Mouse (Mus musculus) heart, embryonic 14.5 days (tissue): ENCODE measurements around the gene H6pd. TPM values are rescaled to one million over a fixed set of nuclear protein-coding genes. Genes with fewer than 3 reads are reported as not detected.

ENCODE experiments used
- ATAC-seq: fragments of 200-750 bp; cut with Nextera tagmentation; 2 replicates; pipeline ENCODE4 v1.8.0; 2017; ENCODE audit warnings: low read depth, moderate TSS enrichment; ENCODE audit not compliant: insufficient number of reproducible peaks, insufficient read depth, low FRiP score
- H3K27ac ChIP-seq, 2 experiments: fragments of 200-500 bp in 1 of 2; fragments of 300-500 bp in 1 of 2; sonication (generic) in 1 of 2; replicated peaks in 1 of 2; 2 replicates each; pipeline ENCODE4 v1.5.1; 2012 to 2014; ENCODE audit warnings: low read depth in 2 of 2, low read length in 2 of 2, control low read depth in 1 of 2, mild to moderate bottlenecking in 1 of 2, mixed read lengths in 1 of 2; ENCODE audit not compliant: control insufficient read depth in 1 of 2, insufficient read depth in 1 of 2
- H3K27me3 ChIP-seq: fragments of 300-500 bp; sonication (generic); 2 replicates; pipeline ENCODE4 v1.6.1; 2014; ENCODE audit warnings: mild to moderate bottlenecking, low read length, control low read depth; ENCODE audit not compliant: control insufficient read depth, insufficient read depth
- H3K36me3 ChIP-seq: fragments of 300-500 bp; sonication (generic); 2 replicates; pipeline ENCODE4 v1.6.1; 2014; ENCODE audit warnings: mild to moderate bottlenecking, control low read depth, low read length, mixed read lengths; ENCODE audit not compliant: control insufficient read depth, insufficient read depth
- H3K4me1 ChIP-seq, 2 experiments: fragments of 200-500 bp in 1 of 2; fragments of 300-500 bp in 1 of 2; sonication (generic) in 1 of 2; 2 replicates each; pipeline ENCODE4 v1.6.1; 2012 to 2014; ENCODE audit warnings: low read length in 2 of 2, control low read depth in 1 of 2, mixed read lengths in 1 of 2; ENCODE audit not compliant: control insufficient read depth in 2 of 2, insufficient read depth in 2 of 2
- H3K4me2 ChIP-seq: fragments of 300-500 bp; sonication (generic); 2 replicates; pipeline ENCODE4 v1.6.1; 2014; ENCODE audit warnings: mild to moderate bottlenecking, low read length
- H3K4me3 ChIP-seq, 2 experiments: fragments of 200-500 bp in 1 of 2; fragments of 300-500 bp in 1 of 2; sonication (generic) in 1 of 2; 2 replicates each; pipeline ENCODE4 v1.5.1; 2012 to 2014; ENCODE audit warnings: low read length in 2 of 2, mild to moderate bottlenecking in 2 of 2, control low read depth in 1 of 2, low read depth in 1 of 2, moderate library complexity in 1 of 2; ENCODE audit not compliant: control insufficient read depth in 1 of 2, insufficient read depth in 1 of 2
- H3K9ac ChIP-seq: fragments of 300-500 bp; sonication (generic); 2 replicates; pipeline ENCODE4 v1.6.1; 2014; ENCODE audit warnings: mild to moderate bottlenecking, low read length
- H3K9me3 ChIP-seq: fragments of 300-500 bp; sonication (generic); 2 replicates; pipeline ENCODE4 v1.6.1; 2016; ENCODE audit warnings: low read length, control low read depth; ENCODE audit not compliant: control insufficient read depth
- WGBS: fragments of 180-500 bp; shearing (Covaris S2); extraction: QIAGEN DNeasy Blood & Tissue Kit; methylation state at CpG from one replicate; pipeline ENCODE4 v1.1.7; 2014; 5-methylcytosine and 5-hydroxymethylcytosine counted together
- polyA plus RNA-seq: library from polyadenylated mRNA; unstranded; fragments of >200 nt; fragmentation: Nextera tagmentation; extraction: Ambion mirVana; gene quantifications from 2 replicates; pipeline ENCODE4 v1.2.1, GENCODE M21; 2014

The H6pd gene
- polyA plus RNA-seq, 1 experiment from 2014 or later: 8.9 TPM

DNA sequence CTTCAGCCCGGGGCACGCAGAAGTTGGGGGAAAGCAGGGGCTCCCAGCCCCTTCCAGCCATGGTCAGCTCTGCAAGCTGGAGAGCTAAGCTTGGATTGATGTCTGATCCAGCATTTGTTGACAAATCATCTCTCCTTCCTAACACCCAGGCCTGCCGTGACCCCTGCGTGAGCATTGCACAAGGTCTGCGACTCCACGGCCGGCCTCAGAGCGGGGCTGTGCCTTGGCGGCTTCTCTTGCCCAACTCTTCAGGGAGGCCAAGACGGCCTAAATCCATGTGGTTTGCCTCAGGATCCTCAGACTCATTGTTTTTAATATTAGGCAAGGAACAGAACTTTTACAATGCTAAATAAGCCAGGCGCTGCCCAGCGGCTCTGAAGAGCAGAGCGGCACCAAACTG lies 57.6 kb downstream of the H6pd start:
- Histone ChIP-seq H3K9me3 (no peaks in the 10 kb centered on the region), H3K36me3 (no peaks in the 10 kb centered on the region), H3K4me2 (no peak overlapping the region), H3K27ac (no peak overlapping the region), H3K4me3 (no peak overlapping the region), H3K4me1 (peaks cover 27 to 34% of the 10 kb centered on the region in 2 experiments), H3K27me3 (peaks cover 10% of the 10 kb centered on the region), H3K9ac (no peak overlapping the region)
- no peak for ATAC-seq
- 88% methylated on average over 13 of the region's 13 CpGs for WGBS

GRCm38 (mm10) chr4:149949691-149950090 lies 59.1 kb downstream of the H6pd start:
- H3K4me1 ChIP-seq: peaks cover 18 to 28% of the 10 kb centered on the region in 2 experiments
- peaks cover 3% of the 10 kb centered on the region; the same call in 1 of the 2 replicates for H3K27me3 ChIP-seq
- H3K9me3 ChIP-seq: no peaks in the 10 kb centered on the region
- H3K9ac ChIP-seq: no peak overlapping the region
- H3K4me3 ChIP-seq: no peak overlapping the region
- no peaks in the 10 kb centered on the region for H3K36me3 ChIP-seq
- no peak overlapping the region for H3K27ac ChIP-seq
- 79% methylated on average over 13 of the region's 13 CpGs for WGBS
- no peak overlapping the region for H3K4me2 ChIP-seq
- no peak for ATAC-seq

- Histone ChIP-seq H3K4me2 (peak overlapping the region; percentile 41; the same call in 1 of the 2 replicates), H3K4me1 (peaks cover 24 to 29% of the 10 kb centered on the region in 2 experiments), H3K27ac (no peak overlapping the region; a peak in 1 of 4 replicates), H3K9me3 (no peaks in the 10 kb centered on the region), H3K27me3 (peaks cover 3% of the 10 kb centered on the region; the same call in 1 of the 2 replicates), H3K4me3 (no peak overlapping the region), H3K9ac (no peak overlapping the region), H3K36me3 (no peaks in the 10 kb centered on the region)
- ATAC-seq: no peak
- 33% methylated on average over 5 of the region's 5 CpGs for WGBS
Measured at GRCm38 (mm10) chr4:149948119-149948518, 60.7 kb downstream of the H6pd start.

DNA sequence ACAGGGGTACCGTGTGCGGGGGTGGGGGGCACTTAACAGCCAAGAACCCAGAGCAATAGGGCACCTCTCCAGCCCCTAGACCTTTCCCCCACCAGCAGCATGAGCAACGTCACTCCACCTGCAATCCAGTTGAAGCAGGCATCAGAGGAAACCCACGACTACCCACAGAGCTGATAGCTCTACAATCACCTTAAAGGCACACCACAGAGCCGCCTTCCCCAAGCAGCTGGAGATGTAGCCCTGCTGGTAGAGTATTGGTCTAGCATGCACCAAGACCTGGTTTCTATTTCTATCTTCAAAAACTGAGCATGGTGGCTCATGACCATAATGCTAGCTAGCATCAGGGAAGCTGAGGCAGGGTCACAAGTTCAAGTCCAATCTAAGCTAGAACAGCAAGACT lies 61.4 kb downstream of the H6pd start:
- Histone ChIP-seq H3K27ac (no peak overlapping the region), H3K4me3 (no peak overlapping the region), H3K4me2 (no peak overlapping the region), H3K36me3 (no peaks in the 10 kb centered on the region), H3K9ac (no peak overlapping the region), H3K4me1 (peaks cover 27 to 32% of the 10 kb centered on the region in 2 experiments), H3K27me3 (peaks cover 2% of the 10 kb centered on the region; the same call in 1 of the 2 replicates), H3K9me3 (no peaks in the 10 kb centered on the region)
- no peak for ATAC-seq
- WGBS: 85% methylated on average over 5 of the region's 5 CpGs

DNA sequence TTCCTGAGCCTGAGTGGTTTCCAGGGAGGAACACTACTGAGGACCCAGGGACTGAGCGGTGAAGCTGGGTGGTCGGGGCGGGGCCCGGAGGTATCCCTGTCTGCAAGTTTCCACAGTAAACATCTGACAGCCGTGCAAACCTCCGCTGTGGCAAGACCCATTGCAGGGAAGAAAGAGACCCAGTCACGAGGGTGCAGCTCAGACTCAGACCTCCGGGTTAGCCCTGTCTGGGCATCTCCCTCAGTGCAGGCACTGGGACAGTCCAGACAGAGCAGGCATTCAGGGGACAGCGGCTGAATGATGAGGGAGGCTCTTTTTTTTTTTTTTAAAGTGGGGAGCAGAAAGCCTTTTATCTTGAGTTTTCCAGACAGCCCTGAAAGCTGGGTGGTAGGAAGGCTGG lies 63.6 kb downstream of the H6pd start:
- H3K36me3 ChIP-seq: no peaks in the 10 kb centered on the region
- H3K4me2 ChIP-seq: no peak overlapping the region
- H3K27me3 ChIP-seq: no peaks in the 10 kb centered on the region
- no peaks in the 10 kb centered on the region for H3K9me3 ChIP-seq
- no peak overlapping the region for H3K27ac ChIP-seq
- 58% methylated on average over 9 of the region's 9 CpGs for WGBS
- no peak overlapping the region for H3K4me3 ChIP-seq
- H3K4me1 ChIP-seq: peaks cover 27 to 32% of the 10 kb centered on the region in 2 experiments
- ATAC-seq: no peak
- no peak overlapping the region for H3K9ac ChIP-seq

DNA sequence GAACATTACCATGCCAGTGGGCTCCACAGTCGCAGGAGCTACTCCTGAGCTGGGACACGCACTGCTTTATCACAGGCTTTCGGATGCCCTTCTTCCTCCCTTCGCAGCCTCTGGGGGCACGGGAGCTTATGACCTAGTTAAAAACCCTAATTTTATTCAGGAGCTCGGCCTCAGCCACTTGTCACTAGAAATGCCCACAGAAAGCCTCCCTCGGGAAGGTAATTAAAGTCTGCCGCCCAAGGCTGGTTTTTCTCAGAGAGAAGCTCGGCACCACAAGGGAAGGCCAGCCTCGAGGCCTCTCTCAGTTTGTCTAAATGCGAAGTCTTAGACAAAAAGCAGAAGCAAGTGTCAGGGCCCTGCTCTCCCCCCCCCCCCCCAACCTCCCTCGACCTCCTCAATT lies 64.6 kb downstream of the H6pd start:
- H3K9ac ChIP-seq: no peak overlapping the region
- peaks cover 27 to 32% of the 10 kb centered on the region in 2 experiments for H3K4me1 ChIP-seq
- 62% methylated on average over 12 of the region's 12 CpGs for WGBS
- no peaks in the 10 kb centered on the region for H3K36me3 ChIP-seq
- ATAC-seq: no peak
- no peaks in the 10 kb centered on the region for H3K9me3 ChIP-seq
- H3K27ac ChIP-seq: no peak overlapping the region
- no peak overlapping the region for H3K4me3 ChIP-seq
- H3K4me2 ChIP-seq: no peak overlapping the region
- no peaks in the 10 kb centered on the region for H3K27me3 ChIP-seq

- H3K27me3 ChIP-seq: no peaks in the 10 kb centered on the region
- no peaks in the 10 kb centered on the region for H3K9me3 ChIP-seq
- H3K4me2 ChIP-seq: no peak overlapping the region
- H3K9ac ChIP-seq: no peak overlapping the region
- H3K36me3 ChIP-seq: no peaks in the 10 kb centered on the region
- H3K27ac ChIP-seq: no peak overlapping the region
- WGBS: 60% methylated on average over 10 of the region's 10 CpGs
- H3K4me1 ChIP-seq: peaks cover 20 to 22% of the 10 kb centered on the region in 2 experiments
- ATAC-seq: no peak
- no peak overlapping the region for H3K4me3 ChIP-seq
Measured at GRCm38 (mm10) chr4:149942831-149943741, 65.7 kb downstream of the H6pd start.
